Mouse (Mus musculus): ENCODE measurements around the gene Dennd4b. TPM values are rescaled to one million over a fixed set of nuclear protein-coding genes. Genes with fewer than 3 reads are reported as not detected.
"Not testable (repeated sequence)": the region's sequence is repeated elsewhere in the genome, so short reads cannot be mapped to it uniquely, and the experiment has no call there.

The Dennd4b gene
- polyA plus RNA-seq, 1 experiment from 2014 or later: 2.3 TPM

- 88% methylated on average over 1 of the region's 1 CpGs for WGBS
- not testable (repeated sequence) for ATAC-seq; H3K27me3 ChIP-seq (replicated peaks; ENCODE audit: insufficient read depth, low read length); H3K27ac ChIP-seq (ENCODE audit: low read length); H3K4me3 ChIP-seq (ENCODE audit: low read depth, low read length); H3K4me2 ChIP-seq (replicated peaks; ENCODE audit: low read depth, low read length); H3K9ac ChIP-seq (replicated peaks; ENCODE audit: low read depth); DNase-seq (ENCODE audit: low spot score); H3K36me3 ChIP-seq (ENCODE audit: insufficient read depth, low read length); H3K9me3 ChIP-seq (ENCODE audit: low read length)
- peaks cover 11% of the 10 kb centered on the region; the same call in 1 of the 2 replicates for H3K4me1 ChIP-seq (ENCODE audit: insufficient read depth, low read depth, low read length)
These were observed 11.8 kb upstream of the Dennd4b start for GRCm38 (mm10) chr3:90253174-90253573.

DNA sequence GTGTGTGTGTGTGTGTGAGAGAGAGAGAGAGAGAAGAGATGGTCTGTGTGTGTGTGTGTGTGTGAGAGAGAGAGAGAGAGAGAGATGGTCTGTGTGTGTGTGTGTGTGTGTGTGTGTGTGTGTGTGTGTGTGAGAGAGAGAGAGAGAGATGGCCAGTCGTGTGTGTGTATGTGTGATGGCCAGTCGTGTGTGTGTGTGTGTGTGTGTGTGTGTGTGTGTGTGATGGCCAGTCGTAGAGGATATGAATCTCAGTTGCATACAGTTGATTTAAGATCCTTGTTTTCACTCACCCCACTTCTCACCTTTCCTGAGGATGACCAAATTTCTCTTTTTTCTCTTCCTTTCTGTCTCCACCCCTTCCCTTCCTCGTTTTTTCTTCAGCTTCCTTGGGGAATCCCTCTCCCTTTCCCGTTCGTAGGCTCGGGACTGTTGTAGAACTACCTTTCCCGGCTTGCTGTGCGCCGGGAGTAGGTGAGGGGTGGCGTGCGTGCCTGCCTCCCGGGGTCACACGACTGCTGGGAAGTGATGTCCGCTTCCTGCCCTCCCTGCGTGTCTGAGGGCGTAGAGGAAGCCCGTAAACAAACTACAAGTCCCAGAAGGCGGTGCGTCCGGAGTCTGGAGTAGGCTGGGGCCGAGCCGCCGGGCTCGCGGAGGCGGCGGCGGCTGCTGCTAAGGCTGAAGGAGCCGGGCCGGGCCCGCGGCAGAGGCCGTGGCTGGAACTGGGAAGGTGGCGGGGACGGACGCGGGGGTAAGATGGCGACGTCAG lies 11.1 kb upstream of the Dennd4b start, which contains the start of gene Crtc2:
Gene Crtc2 (plus strand): TSS at position 511 of the 766 bp plus-strand sequence.
- Histone ChIP-seq H3K36me3 (ENCODE audit: insufficient read depth, low read length) (peaks cover 4% of the 10 kb centered on the region; the same call in 1 of the 2 replicates), H3K9me3 (ENCODE audit: low read length) (no peaks in the 10 kb centered on the region), H3K27me3 (replicated peaks; ENCODE audit: insufficient read depth, low read length) (no peaks in the 10 kb centered on the region), H3K4me3 (ENCODE audit: low read depth, low read length) (peak within 1 kb of the TSS; percentile 81), H3K4me1 (ENCODE audit: insufficient read depth, low read depth, low read length) (peaks cover 11% of the 10 kb centered on the region; the same call in 1 of the 2 replicates), H3K9ac (replicated peaks; ENCODE audit: low read depth) (peak within 1 kb of the TSS; percentile 91), H3K4me2 (replicated peaks; ENCODE audit: low read depth, low read length) (peak within 1 kb of the TSS; percentile 72), H3K27ac (ENCODE audit: low read length) (peak within 1 kb of the TSS; percentile 90)
- peak; percentile 99 for ATAC-seq
- TF ChIP-seq EP300 (IDR thresholded peaks at IDR 0.05): no peak
- TF ChIP-seq CTCF (IDR thresholded peaks at IDR 0.05): no peak
- peak; percentile 99 for DNase-seq (ENCODE audit: low spot score)
- WGBS: under 1% methylated on average over 38 of the region's 40 CpGs

GRCm38 (mm10) chr3:90254419-90255193 lies 10.4 kb upstream of the Dennd4b start:
- ATAC-seq (peak; percentile 75), DNase-seq (ENCODE audit: low spot score) (peak; percentile 55)
- peak overlapping the region; percentile 72 for H3K4me2 ChIP-seq (replicated peaks; ENCODE audit: low read depth, low read length)
- no peak for TF ChIP-seq EP300 (IDR thresholded peaks at IDR 0.05)
- H3K9ac ChIP-seq (replicated peaks; ENCODE audit: low read depth): peak overlapping the region; percentile 91
- H3K4me1 ChIP-seq (ENCODE audit: insufficient read depth, low read depth, low read length): peaks cover 8% of the 10 kb centered on the region; the same call in 1 of the 2 replicates
- no peaks in the 10 kb centered on the region for H3K9me3 ChIP-seq (ENCODE audit: low read length)
- H3K27me3 ChIP-seq (replicated peaks; ENCODE audit: insufficient read depth, low read length): no peaks in the 10 kb centered on the region
- peaks cover 11% of the 10 kb centered on the region for H3K36me3 ChIP-seq (ENCODE audit: insufficient read depth, low read length)
- H3K4me3 ChIP-seq (ENCODE audit: low read depth, low read length): peak overlapping the region; percentile 81
- 2% methylated on average over 40 of the region's 41 CpGs for WGBS
- peak overlapping the region; percentile 90 for H3K27ac ChIP-seq (ENCODE audit: low read length)

GRCm38 (mm10) chr3:90255194-90255565 lies 9.8 kb upstream of the Dennd4b start:
- WGBS: 4% methylated on average over 2 of the region's 2 CpGs
- Histone ChIP-seq H3K4me3 (ENCODE audit: low read depth, low read length) (peak overlapping the region; percentile 81), H3K27me3 (replicated peaks; ENCODE audit: insufficient read depth, low read length) (no peaks in the 10 kb centered on the region), H3K9me3 (ENCODE audit: low read length) (no peaks in the 10 kb centered on the region), H3K27ac (ENCODE audit: low read length) (0 out of 2 replicates have a peak overlapping the region, but pooled peaks have one; percentile 90), H3K4me2 (replicated peaks; ENCODE audit: low read depth, low read length) (peak overlapping the region; percentile 72), H3K36me3 (ENCODE audit: insufficient read depth, low read length) (peaks cover 14% of the 10 kb centered on the region), H3K4me1 (ENCODE audit: insufficient read depth, low read depth, low read length) (peaks cover 8% of the 10 kb centered on the region; the same call in 1 of the 2 replicates), H3K9ac (replicated peaks; ENCODE audit: low read depth) (peak overlapping the region; percentile 91)
- TF ChIP-seq EP300 (IDR thresholded peaks at IDR 0.05) (no peak), CTCF (IDR thresholded peaks at IDR 0.05) (no peak)
- no peak for ATAC-seq
- no peak for DNase-seq (ENCODE audit: low spot score)

- Histone ChIP-seq H3K4me2 (replicated peaks; ENCODE audit: low read depth, low read length) (no peak overlapping the region), H3K36me3 (ENCODE audit: insufficient read depth, low read length) (peaks cover 14% of the 10 kb centered on the region), H3K9me3 (ENCODE audit: low read length) (no peaks in the 10 kb centered on the region), H3K4me1 (ENCODE audit: insufficient read depth, low read depth, low read length) (peaks cover 8% of the 10 kb centered on the region; the same call in 1 of the 2 replicates), H3K9ac (replicated peaks; ENCODE audit: low read depth) (no peak overlapping the region), H3K27ac (ENCODE audit: low read length) (no peak overlapping the region), H3K4me3 (ENCODE audit: low read depth, low read length) (no peak overlapping the region), H3K27me3 (replicated peaks; ENCODE audit: insufficient read depth, low read length) (no peaks in the 10 kb centered on the region)
- no peak for DNase-seq (ENCODE audit: low spot score)
- WGBS: 89% methylated on average over 14 of the region's 14 CpGs
- ATAC-seq: no peak
- TF ChIP-seq CTCF (IDR thresholded peaks at IDR 0.05) (no peak), EP300 (IDR thresholded peaks at IDR 0.05) (no peak)
These were observed 9.1 kb upstream of the Dennd4b start for GRCm38 (mm10) chr3:90255784-90256353.

Data from lung, postnatal 0 days (tissue).